Mouse (Mus musculus) urinary bladder, postnatal 36 days (tissue): Measurements from ENCODE around the gene Zfp319.
A peak's percentile ranks its signal among the peaks of the same experiment; 100 is the strongest.

Experiments
- DNase-seq, 2 experiments: peaks; one replicate each; pipeline ENCODE4 v3.0.0; 2022; ENCODE audit warnings: low spot score in 2 of 2, mixed read lengths in 1 of 2

Gene Zfp319

DNA sequence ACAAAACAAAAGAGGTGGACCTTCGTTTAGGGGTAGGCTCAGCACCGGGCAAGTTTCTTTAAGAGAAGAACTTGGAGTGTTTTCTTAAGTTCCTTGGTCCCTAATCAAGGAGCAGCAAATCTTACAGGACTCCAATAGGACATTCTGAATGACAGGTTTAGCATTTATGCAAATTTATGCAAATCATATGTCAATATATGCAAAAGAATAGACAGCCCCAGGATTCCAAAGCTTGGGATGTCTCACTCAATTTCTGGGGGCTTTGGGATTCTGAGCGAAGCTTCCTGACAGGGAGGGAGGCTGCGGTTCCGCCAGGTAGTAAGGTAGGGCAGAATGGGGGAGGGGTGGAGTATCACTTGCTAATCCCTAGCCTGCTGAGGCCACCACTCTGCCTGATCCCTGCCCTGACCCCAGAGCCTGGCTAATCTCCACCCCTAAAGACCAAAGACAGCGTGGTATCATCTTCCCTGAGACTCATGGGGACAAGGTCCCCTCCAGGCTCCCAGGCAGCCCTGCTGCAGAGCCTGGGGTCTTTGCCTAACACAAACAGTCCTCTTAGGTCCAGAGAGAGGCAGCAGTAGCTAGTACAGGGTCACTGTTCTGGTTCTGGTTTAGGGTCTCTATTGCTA, 21.3 kb downstream of the Zfp319 start, which contains the start of gene Tepp:
Tepp (plus strand) TSS at position 225 of the 629 bp plus-strand sequence.
- DNase-seq = no peak

DNA sequence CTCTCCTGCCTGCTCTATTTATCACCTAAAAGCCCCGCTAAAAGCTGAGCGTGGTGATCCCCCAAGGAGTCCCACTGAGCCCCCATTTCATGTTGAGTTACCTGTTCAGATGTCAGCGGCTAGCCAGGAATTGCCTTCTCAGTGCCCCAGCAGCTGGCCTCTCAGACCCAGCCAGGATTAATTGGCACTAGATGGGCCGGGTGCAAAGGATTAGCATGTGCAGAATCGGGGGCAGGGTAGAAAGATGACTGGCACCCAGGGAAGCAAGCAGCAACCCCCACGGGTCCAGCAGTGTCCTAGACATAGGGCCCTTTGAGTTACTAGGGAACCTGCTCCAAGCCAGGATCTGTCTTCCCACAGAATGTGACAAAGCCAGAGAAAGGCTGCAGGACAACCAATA, 25.3 kb downstream of the Zfp319 start, which contains the start of gene Cngb1:
Cngb1 (minus strand) TSS at position 155 of the 400 bp plus-strand sequence.
- DNase-seq = no peak

DNA sequence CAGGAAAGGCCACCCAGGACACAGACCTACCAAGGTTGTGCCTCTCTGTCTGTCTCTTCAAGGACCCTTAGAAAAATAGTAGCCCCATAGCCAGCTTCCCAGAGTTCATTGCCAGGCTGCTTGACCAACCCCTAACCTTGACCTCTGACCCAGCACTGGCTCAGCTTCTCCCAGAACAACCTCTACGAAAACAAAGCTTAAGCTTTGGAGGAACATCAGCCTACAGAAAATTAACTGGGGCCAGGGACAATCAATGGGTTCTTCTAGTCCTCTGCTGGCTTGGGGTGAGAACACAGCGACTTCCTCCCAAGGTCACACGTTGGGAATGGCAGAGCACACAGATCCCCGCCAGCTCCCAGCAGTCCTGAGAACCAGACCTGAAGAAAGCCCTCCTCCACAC, 26.2 kb downstream of the Zfp319 start:
- DNase-seq = no peak

DNA sequence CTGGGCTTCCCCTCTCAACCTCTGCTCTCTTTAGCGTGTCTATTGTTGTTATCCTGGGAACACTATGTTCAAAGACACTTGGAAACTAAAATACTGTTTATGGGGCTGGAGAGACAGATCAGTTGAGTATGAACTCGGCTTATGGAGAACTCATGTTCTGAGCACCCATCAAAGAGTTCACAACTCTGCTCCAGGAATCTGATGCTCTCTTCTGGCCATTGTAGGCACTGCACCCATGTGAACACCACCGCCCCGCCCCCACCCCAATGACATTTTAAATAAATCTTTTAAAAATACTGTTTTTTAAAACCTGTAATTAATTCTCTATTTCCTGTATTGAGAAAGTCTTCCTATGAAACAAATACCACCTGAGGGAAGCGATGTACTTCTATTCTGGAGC, 29.3 kb downstream of the Zfp319 start:
- DNase-seq = no peak

DNA sequence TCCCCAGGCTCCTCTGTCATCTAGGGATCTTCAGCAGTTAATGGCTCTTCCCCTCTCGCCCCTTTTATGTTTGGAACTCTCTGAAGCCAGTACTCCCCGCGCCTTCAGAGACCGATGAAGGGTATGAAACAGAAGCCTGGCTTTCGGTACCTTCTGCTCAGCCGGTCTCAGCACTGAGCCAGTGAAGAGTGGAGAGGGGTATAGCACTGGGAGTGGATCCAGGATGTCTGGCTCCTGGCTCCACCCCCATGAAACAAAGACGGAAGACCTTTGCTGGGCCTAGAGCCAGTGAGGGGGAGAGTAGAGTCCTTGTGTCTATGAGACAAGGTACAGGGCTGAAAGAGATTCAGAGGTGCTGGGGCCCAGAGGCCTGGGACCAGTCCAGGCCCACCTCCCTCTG, 37.9 kb downstream of the Zfp319 start:
- no peak for DNase-seq

DNA sequence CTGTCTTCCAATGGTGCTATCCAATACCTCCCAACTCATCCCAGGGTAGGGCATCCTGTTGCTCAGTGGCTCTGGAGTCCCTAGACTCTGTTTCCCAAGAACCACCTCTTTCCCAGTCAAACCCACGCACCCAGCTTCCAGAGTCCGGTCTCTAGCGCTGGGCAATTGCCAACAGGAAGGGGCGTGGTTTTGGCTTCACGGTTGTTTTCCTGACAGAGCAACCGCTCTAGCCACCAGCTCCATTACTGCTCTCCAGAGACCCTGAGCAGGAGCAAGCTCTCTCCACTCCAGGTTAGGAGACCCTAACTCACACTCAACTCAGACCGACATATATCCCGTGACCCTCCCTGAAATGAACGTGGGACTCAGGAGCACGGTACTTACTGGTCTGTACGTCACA, 38.6 kb downstream of the Zfp319 start:
- peak; percentile 49 to 83 for DNase-seq

DNA sequence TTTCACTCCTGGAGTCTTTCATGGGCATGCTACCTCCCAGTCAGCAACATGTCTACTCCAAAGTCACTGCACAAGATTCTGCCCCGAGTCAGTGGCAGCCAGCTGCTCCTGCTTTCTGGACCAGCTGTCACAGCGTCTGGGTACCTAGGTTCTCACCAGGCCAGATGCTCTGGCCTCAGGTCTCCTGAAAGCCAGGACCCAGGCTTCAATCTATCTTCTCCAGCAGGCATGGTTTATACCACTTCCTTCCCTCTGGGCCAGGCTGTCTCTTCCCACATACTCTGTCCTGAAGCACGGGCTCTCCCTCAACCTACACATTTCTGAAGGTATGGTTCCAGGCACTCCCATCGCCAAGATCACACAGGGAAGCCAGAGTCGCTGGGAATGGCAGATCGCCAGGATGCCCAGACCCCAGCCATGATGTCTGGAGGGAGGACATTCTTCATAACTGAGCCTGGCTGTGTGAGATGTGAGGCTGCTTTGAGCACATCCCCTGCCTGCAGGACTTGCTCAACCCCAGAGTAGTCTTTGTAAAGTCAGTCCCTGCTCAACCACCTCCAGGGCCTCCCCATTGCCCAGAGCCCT, 42.6 kb downstream of the Zfp319 start:
- no peak for DNase-seq

DNA sequence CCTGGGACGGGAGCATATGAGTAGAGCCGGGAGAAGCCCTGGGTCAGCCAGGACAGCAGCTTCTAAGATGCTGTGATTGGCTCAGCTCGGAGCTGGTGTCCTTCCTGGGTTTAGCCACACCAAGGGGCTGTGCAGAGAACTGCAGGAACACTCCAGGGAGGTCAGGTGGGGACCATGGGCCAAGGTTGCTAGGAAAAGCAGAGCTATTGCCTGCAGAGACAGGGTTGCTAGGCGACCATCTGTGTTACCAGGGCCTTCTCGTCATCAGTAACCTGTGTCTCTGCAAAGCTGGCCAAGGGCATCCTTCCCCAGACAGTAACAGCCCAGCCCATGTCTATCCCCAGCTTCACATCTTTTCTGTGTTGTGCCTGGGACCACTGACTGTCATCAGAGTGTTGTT, 50.3 kb downstream of the Zfp319 start:
- no peak for DNase-seq
